Mouse (Mus musculus): ENCODE results near the gene Hpse2. TPM values are rescaled to one million over a fixed set of nuclear protein-coding genes. Genes with fewer than 3 reads are reported as not detected.

Gene Hpse2
- polyA plus RNA-seq, 1 experiment = 0.36 TPM

GRCm38 (mm10) chr19:42908553-42908952, 479.6 kb downstream of the Hpse2 start:
- Histone ChIP-seq H3K36me3 (ENCODE audit: control insufficient read depth, insufficient read depth, low read length) (no peaks in the 10 kb centered on the region), H3K4me3 (ENCODE audit: control insufficient read depth, insufficient read depth, low read length) (no peak overlapping the region), H3K4me1 (replicated peaks; ENCODE audit: control insufficient read depth, insufficient read depth, low read length) (no peaks in the 10 kb centered on the region), H3K27ac (ENCODE audit: control insufficient read depth, insufficient read depth, low read length) (no peak overlapping the region), H3K27me3 (ENCODE audit: control insufficient read depth, insufficient read depth, low read length) (no peaks in the 10 kb centered on the region)
- WGBS = 93% methylated on average over 6 of the region's 6 CpGs
- no peak for DNase-seq
- no peak for TF ChIP-seq CTCF (IDR thresholded peaks at IDR 0.05; ENCODE audit: borderline replicate concordance, control insufficient read depth, extremely low read depth, insufficient read depth, low read length, poor library complexity)
- no peak for TF ChIP-seq POLR2A (IDR thresholded peaks at IDR 0.05; ENCODE audit: control insufficient read depth, extremely low read depth, insufficient read depth, low read length, poor library complexity)

DNA sequence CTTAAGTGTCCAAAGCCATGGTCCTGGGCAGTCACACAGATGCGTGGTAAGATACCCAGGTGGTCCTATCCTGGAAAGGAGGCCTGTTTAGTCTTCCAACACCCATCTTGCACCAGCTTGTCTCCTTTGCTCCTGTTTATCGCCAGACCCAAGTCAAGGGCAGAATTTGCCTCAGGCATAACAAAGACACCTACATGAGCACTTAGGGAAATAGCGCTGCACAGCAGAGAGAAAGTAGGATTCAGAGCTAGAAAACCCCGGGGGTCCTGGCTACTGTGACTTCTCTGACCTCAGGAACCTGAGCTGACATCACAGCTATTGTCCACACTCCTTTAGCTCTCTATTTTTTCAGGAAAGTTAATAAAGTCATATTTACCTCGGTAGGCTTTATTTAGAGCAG, 481.8 kb downstream of the Hpse2 start:
- H3K27ac ChIP-seq (ENCODE audit: control insufficient read depth, insufficient read depth, low read length) = no peak overlapping the region
- 93% methylated on average over 5 of the region's 5 CpGs for WGBS
- DNase-seq = no peak
- no peaks in the 10 kb centered on the region for H3K36me3 ChIP-seq (ENCODE audit: control insufficient read depth, insufficient read depth, low read length)
- no peaks in the 10 kb centered on the region for H3K27me3 ChIP-seq (ENCODE audit: control insufficient read depth, insufficient read depth, low read length)
- no peaks in the 10 kb centered on the region for H3K4me1 ChIP-seq (replicated peaks; ENCODE audit: control insufficient read depth, insufficient read depth, low read length)
- H3K4me3 ChIP-seq (ENCODE audit: control insufficient read depth, insufficient read depth, low read length) = no peak overlapping the region
- no peak for TF ChIP-seq POLR2A (IDR thresholded peaks at IDR 0.05; ENCODE audit: control insufficient read depth, extremely low read depth, insufficient read depth, low read length, poor library complexity)
- TF ChIP-seq CTCF (IDR thresholded peaks at IDR 0.05; ENCODE audit: borderline replicate concordance, control insufficient read depth, extremely low read depth, insufficient read depth, low read length, poor library complexity) = no peak

- 50% methylated on average over 7 of the region's 7 CpGs for WGBS
- Histone ChIP-seq H3K4me1 (replicated peaks; ENCODE audit: control insufficient read depth, insufficient read depth, low read length) (no peaks in the 10 kb centered on the region), H3K36me3 (ENCODE audit: control insufficient read depth, insufficient read depth, low read length) (no peaks in the 10 kb centered on the region), H3K27me3 (ENCODE audit: control insufficient read depth, insufficient read depth, low read length) (no peaks in the 10 kb centered on the region), H3K4me3 (ENCODE audit: control insufficient read depth, insufficient read depth, low read length) (no peak overlapping the region), H3K27ac (ENCODE audit: control insufficient read depth, insufficient read depth, low read length) (no peak overlapping the region)
- TF ChIP-seq CTCF (IDR thresholded peaks at IDR 0.05; ENCODE audit: borderline replicate concordance, control insufficient read depth, extremely low read depth, insufficient read depth, low read length, poor library complexity) (no peak), POLR2A (IDR thresholded peaks at IDR 0.05; ENCODE audit: control insufficient read depth, extremely low read depth, insufficient read depth, low read length, poor library complexity) (no peak)
- no peak for DNase-seq
Observed at GRCm38 (mm10) chr19:42904726-42905125, 483.4 kb downstream of the Hpse2 start.

- Histone ChIP-seq H3K4me3 (ENCODE audit: control insufficient read depth, insufficient read depth, low read length) (no peak overlapping the region), H3K27ac (ENCODE audit: control insufficient read depth, insufficient read depth, low read length) (no peak overlapping the region), H3K36me3 (ENCODE audit: control insufficient read depth, insufficient read depth, low read length) (no peaks in the 10 kb centered on the region), H3K27me3 (ENCODE audit: control insufficient read depth, insufficient read depth, low read length) (no peaks in the 10 kb centered on the region), H3K4me1 (replicated peaks; ENCODE audit: control insufficient read depth, insufficient read depth, low read length) (no peaks in the 10 kb centered on the region)
- 86% methylated on average over 4 of the region's 4 CpGs for WGBS
- no peak for DNase-seq
- TF ChIP-seq POLR2A (IDR thresholded peaks at IDR 0.05; ENCODE audit: control insufficient read depth, extremely low read depth, insufficient read depth, low read length, poor library complexity) = no peak
- TF ChIP-seq CTCF (IDR thresholded peaks at IDR 0.05; ENCODE audit: borderline replicate concordance, control insufficient read depth, extremely low read depth, insufficient read depth, low read length, poor library complexity) = no peak
Observed at GRCm38 (mm10) chr19:42904240-42904639, 483.9 kb downstream of the Hpse2 start.

- no peaks in the 10 kb centered on the region for H3K4me1 ChIP-seq (replicated peaks; ENCODE audit: control insufficient read depth, insufficient read depth, low read length)
- H3K36me3 ChIP-seq (ENCODE audit: control insufficient read depth, insufficient read depth, low read length) = no peaks in the 10 kb centered on the region
- WGBS = 96% methylated on average over 6 of the region's 6 CpGs
- H3K27ac ChIP-seq (ENCODE audit: control insufficient read depth, insufficient read depth, low read length) = no peak overlapping the region
- H3K27me3 ChIP-seq (ENCODE audit: control insufficient read depth, insufficient read depth, low read length) = no peaks in the 10 kb centered on the region
- H3K4me3 ChIP-seq (ENCODE audit: control insufficient read depth, insufficient read depth, low read length) = no peak overlapping the region
- TF ChIP-seq POLR2A (IDR thresholded peaks at IDR 0.05; ENCODE audit: control insufficient read depth, extremely low read depth, insufficient read depth, low read length, poor library complexity) (no peak), CTCF (IDR thresholded peaks at IDR 0.05; ENCODE audit: borderline replicate concordance, control insufficient read depth, extremely low read depth, insufficient read depth, low read length, poor library complexity) (no peak)
- DNase-seq = no peak
Observed at GRCm38 (mm10) chr19:42903840-42904239, 484.3 kb downstream of the Hpse2 start.

GRCm38 (mm10) chr19:42902410-42903021, 485.6 kb downstream of the Hpse2 start:
- TF ChIP-seq POLR2A (IDR thresholded peaks at IDR 0.05; ENCODE audit: control insufficient read depth, extremely low read depth, insufficient read depth, low read length, poor library complexity) = no peak
- TF ChIP-seq CTCF (IDR thresholded peaks at IDR 0.05; ENCODE audit: borderline replicate concordance, control insufficient read depth, extremely low read depth, insufficient read depth, low read length, poor library complexity) = no peak
- Histone ChIP-seq H3K4me1 (replicated peaks; ENCODE audit: control insufficient read depth, insufficient read depth, low read length) (no peaks in the 10 kb centered on the region), H3K27me3 (ENCODE audit: control insufficient read depth, insufficient read depth, low read length) (no peaks in the 10 kb centered on the region), H3K4me3 (ENCODE audit: control insufficient read depth, insufficient read depth, low read length) (no peak overlapping the region), H3K27ac (ENCODE audit: control insufficient read depth, insufficient read depth, low read length) (no peak overlapping the region), H3K36me3 (ENCODE audit: control insufficient read depth, insufficient read depth, low read length) (no peaks in the 10 kb centered on the region)
- 91% methylated on average over 6 of the region's 6 CpGs for WGBS
- DNase-seq = no peak

- TF ChIP-seq POLR2A (IDR thresholded peaks at IDR 0.05; ENCODE audit: control insufficient read depth, extremely low read depth, insufficient read depth, low read length, poor library complexity) = no peak
- no peak for TF ChIP-seq CTCF (IDR thresholded peaks at IDR 0.05; ENCODE audit: borderline replicate concordance, control insufficient read depth, extremely low read depth, insufficient read depth, low read length, poor library complexity)
- H3K27ac ChIP-seq (ENCODE audit: control insufficient read depth, insufficient read depth, low read length) = no peak overlapping the region
Observed at GRCm38 (mm10) chr19:42891599-42891998, 496.6 kb downstream of the Hpse2 start.

More at GRCm38 (mm10) chr19:42891599-42891998, 496.6 kb downstream of the Hpse2 start:
- Histone ChIP-seq H3K36me3 (ENCODE audit: control insufficient read depth, insufficient read depth, low read length) (no peaks in the 10 kb centered on the region), H3K4me1 (replicated peaks; ENCODE audit: control insufficient read depth, insufficient read depth, low read length) (no peaks in the 10 kb centered on the region), H3K4me3 (ENCODE audit: control insufficient read depth, insufficient read depth, low read length) (no peak overlapping the region), H3K27me3 (ENCODE audit: control insufficient read depth, insufficient read depth, low read length) (no peaks in the 10 kb centered on the region)
- 85% methylated on average over 5 of the region's 5 CpGs for WGBS
- no peak for DNase-seq

Data from thymus, adult 2 months (tissue).